Mouse (Mus musculus) E14TG2a.4 (cell line): Measurements from ENCODE around the gene Smarca4.

Source experiments
- CTCF ChIP-seq: conservative IDR thresholded peaks from 2 replicates; pipeline ENCODE4 v1.5.1; 2014; ENCODE audit warnings: low read length
- POU5F1 ChIP-seq: IDR thresholded peaks from 2 replicates; pipeline ENCODE4 v1.6.1; 2014; ENCODE audit warnings: low read length, borderline replicate concordance

- TF ChIP-seq CTCF (no peak), POU5F1 (no peak)
These were observed 55.8 kb downstream of the Smarca4 start for GRCm38 (mm10) chr9:21671753-21672152.
